Mouse (Mus musculus) kidney, embryonic 16.5 days (tissue): ENCODE results near the gene Slc22a2. TPM values are rescaled to one million over a fixed set of nuclear protein-coding genes. Genes with fewer than 3 reads are reported as not detected.

Experiments
- ATAC-seq: fragments of 200-750 bp; cut with Nextera tagmentation; 2 replicates; pipeline ENCODE4 v1.8.0; 2017; ENCODE audit warnings: moderate TSS enrichment; ENCODE audit not compliant: low FRiP score, low TSS enrichment
- H3K27ac ChIP-seq: fragments of 300-500 bp; sonication (generic); 2 replicates; pipeline ENCODE4 v1.5.1; 2014; ENCODE audit warnings: low read length
- H3K27me3 ChIP-seq: fragments of 300-500 bp; sonication (generic); 2 replicates; pipeline ENCODE4 v1.6.1; 2014; ENCODE audit warnings: low read length, control low read depth, mixed read lengths; ENCODE audit not compliant: insufficient read depth
- H3K36me3 ChIP-seq: fragments of 300-500 bp; sonication (generic); 2 replicates; pipeline ENCODE4 v1.6.1; 2014; ENCODE audit warnings: low read length, control low read depth, mixed read lengths; ENCODE audit not compliant: insufficient read depth
- H3K4me1 ChIP-seq: fragments of 300-500 bp; sonication (generic); 2 replicates; pipeline ENCODE4 v1.6.1; 2014; ENCODE audit warnings: low read length, control low read depth, mixed read lengths; ENCODE audit not compliant: insufficient read depth
- H3K4me2 ChIP-seq: fragments of 300-500 bp; sonication (generic); replicated peaks from 2 replicates; pipeline ENCODE4 v1.6.1; 2014; ENCODE audit warnings: low read depth, low read length
- H3K4me3 ChIP-seq: fragments of 300-500 bp; sonication (generic); 2 replicates; pipeline ENCODE4 v1.5.1; 2014; ENCODE audit warnings: mild to moderate bottlenecking, low read length
- H3K9ac ChIP-seq: fragments of 300-500 bp; sonication (generic); replicated peaks from 2 replicates; pipeline ENCODE4 v1.6.1; 2014; ENCODE audit warnings: low read length
- H3K9me3 ChIP-seq: fragments of 300-500 bp; sonication (generic); 2 replicates; pipeline ENCODE4 v1.6.1; 2016; ENCODE audit warnings: low read length, control low read depth
- WGBS: fragments of 180-500 bp; shearing (Covaris S2); extraction: QIAGEN DNeasy Blood & Tissue Kit; methylation state at CpG from one replicate; pipeline ENCODE4 v1.1.7; 2014; 5-methylcytosine and 5-hydroxymethylcytosine counted together
- polyA plus RNA-seq: library from polyadenylated mRNA; unstranded; fragments of >200 nt; fragmentation: Nextera tagmentation; extraction: Ambion mirVana; gene quantifications from 2 replicates; pipeline ENCODE4 v1.2.1, GENCODE M21; 2015

Slc22a2 gene
- polyA plus RNA-seq, 1 experiment from 2014 or later, result 25.4 TPM

DNA sequence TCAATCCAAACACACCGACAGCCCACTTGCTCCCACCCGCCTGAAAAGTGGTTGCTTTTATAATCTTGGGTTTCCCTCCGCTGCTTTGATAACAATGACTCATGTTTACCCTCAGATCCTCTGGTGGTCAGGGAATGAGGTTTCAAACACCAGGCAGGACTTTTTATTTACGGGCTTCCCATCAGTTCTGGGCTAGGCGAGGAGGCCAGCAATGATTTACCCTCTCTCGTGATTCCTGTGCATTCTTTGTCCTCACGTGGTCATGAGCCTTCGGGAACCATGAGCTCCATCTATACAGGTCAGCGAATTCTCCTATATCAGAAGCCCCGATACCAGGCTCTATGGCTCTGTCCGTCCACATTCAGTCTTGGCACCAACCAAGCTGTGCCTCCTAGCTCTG, 3.0 kb downstream of the Slc22a2 start:
- Histone ChIP-seq H3K4me1 (peaks cover 19% of the 10 kb centered on the region), H3K4me3 (no peak overlapping the region), H3K36me3 (no peaks in the 10 kb centered on the region), H3K27ac (no peak overlapping the region; the same call in 1 of the 2 replicates), H3K27me3 (no peaks in the 10 kb centered on the region), H3K4me2 (peak overlapping the region; percentile 16; the same call in 1 of the 2 replicates), H3K9ac (no peak overlapping the region), H3K9me3 (no peaks in the 10 kb centered on the region)
- ATAC-seq, result peak; percentile 62; the same call in 1 of the 2 replicates
- 25% methylated on average over 11 of the region's 11 CpGs for WGBS

DNA sequence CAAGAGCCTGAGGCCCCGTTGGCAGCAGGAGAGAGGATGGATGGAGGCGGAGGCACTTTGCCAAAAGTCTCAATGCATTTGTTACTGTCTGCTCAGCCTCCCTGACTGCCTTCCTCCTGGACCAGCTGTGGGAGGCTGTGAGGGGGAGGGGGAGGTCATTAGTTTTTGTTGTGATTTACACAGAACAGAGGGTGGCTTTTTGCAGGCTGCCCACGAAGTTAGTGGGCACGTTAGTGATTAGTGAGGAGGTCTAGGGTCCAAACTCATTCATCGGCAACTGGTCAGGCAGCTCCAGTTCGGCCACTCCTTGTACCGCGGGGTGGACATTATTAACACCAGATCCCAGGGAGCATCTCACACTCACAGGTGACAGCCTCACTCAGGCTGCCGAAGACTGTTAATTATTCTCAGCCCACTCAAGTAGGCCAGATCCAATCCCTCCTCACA, 4.9 kb downstream of the Slc22a2 start:
- H3K9me3 ChIP-seq, result peaks cover 6% of the 10 kb centered on the region
- no peak overlapping the region for H3K4me3 ChIP-seq
- H3K9ac ChIP-seq, result no peak overlapping the region
- peaks cover 18% of the 10 kb centered on the region for H3K4me1 ChIP-seq
- H3K4me2 ChIP-seq, result no peak overlapping the region
- no peaks in the 10 kb centered on the region for H3K36me3 ChIP-seq
- WGBS, result 21% methylated on average over 9 of the region's 9 CpGs
- ATAC-seq, result peak; percentile 81
- peak overlapping the region; percentile 58; the same call in 1 of the 2 replicates for H3K27ac ChIP-seq
- H3K27me3 ChIP-seq, result no peaks in the 10 kb centered on the region

DNA sequence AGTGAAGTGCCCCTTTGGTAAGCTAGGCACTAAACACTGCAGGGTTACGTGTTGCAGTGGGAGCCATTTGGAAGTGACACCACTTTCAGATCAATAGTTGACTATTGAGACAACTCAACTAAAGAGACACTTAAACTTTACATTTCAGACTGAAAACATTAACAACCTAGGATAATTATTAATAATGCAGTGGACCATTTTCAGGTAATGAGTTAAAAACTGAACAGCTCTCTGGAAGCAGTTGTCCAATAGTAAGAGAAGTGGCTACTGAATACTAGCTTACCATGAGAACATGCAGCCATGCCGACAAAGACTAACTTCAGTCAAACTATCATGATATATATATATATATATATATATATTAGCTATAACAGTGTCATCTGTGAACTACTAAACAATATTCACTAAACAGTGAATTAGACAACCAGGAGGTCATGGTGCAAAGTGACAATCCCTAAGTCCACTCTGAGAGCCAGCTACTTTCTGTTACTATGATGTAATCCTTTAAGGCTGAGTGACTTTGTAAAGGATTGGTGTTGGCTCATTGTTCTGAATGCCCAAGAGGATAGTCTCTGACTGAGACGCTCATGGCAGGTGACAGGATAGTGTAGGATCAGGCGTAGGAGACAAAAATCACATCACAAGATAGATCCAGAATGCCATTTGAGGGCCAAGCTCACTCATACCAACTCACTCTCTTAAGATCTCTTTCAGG, 7.1 kb downstream of the Slc22a2 start:
- H3K27ac ChIP-seq, result 0 out of 2 replicates have a peak overlapping the region, but pooled peaks have one; percentile 44
- H3K4me1 ChIP-seq, result peaks cover 13% of the 10 kb centered on the region
- no peak overlapping the region for H3K4me3 ChIP-seq
- no peak overlapping the region for H3K4me2 ChIP-seq
- 0 out of 2 replicates have a peak, but pooled peaks have one; percentile 52 for ATAC-seq
- no peaks in the 10 kb centered on the region for H3K27me3 ChIP-seq
- no peaks in the 10 kb centered on the region for H3K36me3 ChIP-seq
- peaks cover 6% of the 10 kb centered on the region for H3K9me3 ChIP-seq
- whole genome bisulfite sequencing, result 88% methylated on average over 4 of the region's 4 CpGs
- no peak overlapping the region for H3K9ac ChIP-seq

- Histone ChIP-seq H3K36me3 (no peaks in the 10 kb centered on the region), H3K4me1 (no peaks in the 10 kb centered on the region), H3K9ac (no peak overlapping the region), H3K4me2 (no peak overlapping the region), H3K27ac (no peak overlapping the region), H3K9me3 (peaks cover 16% of the 10 kb centered on the region), H3K4me3 (no peak overlapping the region), H3K27me3 (no peaks in the 10 kb centered on the region)
- 81% methylated on average over 13 of the region's 13 CpGs for WGBS
- ATAC-seq, result no peak
These were observed 12.0 kb downstream of the Slc22a2 start for GRCm38 (mm10) chr17:12595846-12596515.

- no peak for ATAC-seq
- 42% methylated on average over 1 of the region's 1 CpGs for WGBS
- Histone ChIP-seq H3K4me2 (no peak overlapping the region), H3K9me3 (no peaks in the 10 kb centered on the region), H3K36me3 (no peaks in the 10 kb centered on the region), H3K4me3 (no peak overlapping the region), H3K27ac (no peak overlapping the region), H3K4me1 (no peaks in the 10 kb centered on the region), H3K27me3 (no peaks in the 10 kb centered on the region), H3K9ac (no peak overlapping the region)
These were observed 22.7 kb downstream of the Slc22a2 start for GRCm38 (mm10) chr17:12606634-12607033.

- Histone ChIP-seq H3K27ac (no peak overlapping the region), H3K27me3 (no peaks in the 10 kb centered on the region), H3K9ac (no peak overlapping the region), H3K4me2 (no peak overlapping the region), H3K4me3 (no peak overlapping the region), H3K36me3 (no peaks in the 10 kb centered on the region), H3K9me3 (no peaks in the 10 kb centered on the region), H3K4me1 (no peaks in the 10 kb centered on the region)
- ATAC-seq, result no peak
These were observed 23.3 kb downstream of the Slc22a2 start for GRCm38 (mm10) chr17:12607202-12607601.

GRCm38 (mm10) chr17:12614511-12615385, 30.8 kb downstream of the Slc22a2 start:
- Histone ChIP-seq H3K4me2 (no peak overlapping the region), H3K4me3 (no peak overlapping the region), H3K4me1 (no peaks in the 10 kb centered on the region), H3K27me3 (no peaks in the 10 kb centered on the region), H3K27ac (no peak overlapping the region), H3K36me3 (no peaks in the 10 kb centered on the region), H3K9ac (no peak overlapping the region), H3K9me3 (no peaks in the 10 kb centered on the region)
- no peak for ATAC-seq
- 83% methylated on average over 15 of the region's 15 CpGs for WGBS

- Histone ChIP-seq H3K27ac (no peak overlapping the region), H3K9me3 (no peaks in the 10 kb centered on the region), H3K9ac (no peak overlapping the region), H3K27me3 (no peaks in the 10 kb centered on the region), H3K4me1 (no peaks in the 10 kb centered on the region), H3K4me2 (no peak overlapping the region), H3K36me3 (no peaks in the 10 kb centered on the region), H3K4me3 (no peak overlapping the region)
- 61% methylated on average over 4 of the region's 4 CpGs for WGBS
- no peak for ATAC-seq
These were observed 31.5 kb downstream of the Slc22a2 start for GRCm38 (mm10) chr17:12615429-12615828.

DNA sequence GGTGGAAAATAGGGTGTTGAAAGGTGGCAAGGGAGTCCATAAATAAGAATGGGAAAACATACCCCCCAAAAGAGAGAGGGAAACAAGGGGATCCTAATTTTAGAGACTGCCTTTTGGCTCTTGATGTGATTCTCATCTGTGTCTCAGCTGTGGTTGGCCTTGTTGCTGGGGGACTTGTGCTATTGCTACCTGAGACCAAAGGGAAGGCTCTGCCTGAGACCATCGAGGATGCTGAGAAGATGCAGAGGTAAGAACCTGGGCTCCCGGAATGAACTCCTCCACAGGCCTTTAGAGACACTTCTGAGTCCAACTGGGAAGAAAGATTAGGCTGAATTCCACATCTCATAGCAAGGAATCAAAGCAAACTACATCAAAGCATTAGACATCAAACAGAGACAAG, 35.7 kb downstream of the Slc22a2 start:
- 87% methylated on average over 2 of the region's 2 CpGs for WGBS
- no peak overlapping the region for H3K9ac ChIP-seq
- H3K4me2 ChIP-seq, result no peak overlapping the region
- no peaks in the 10 kb centered on the region for H3K9me3 ChIP-seq
- H3K4me3 ChIP-seq, result no peak overlapping the region
- no peaks in the 10 kb centered on the region for H3K4me1 ChIP-seq
- ATAC-seq, result no peak
- no peaks in the 10 kb centered on the region for H3K36me3 ChIP-seq
- no peak overlapping the region for H3K27ac ChIP-seq
- no peaks in the 10 kb centered on the region for H3K27me3 ChIP-seq
